8 mouse cellular contexts compared by ENCODE assay signal in genomic region chr12:85598611-85599477, GRCm38 (mm10). TPM values are rescaled to one million over a fixed set of nuclear protein-coding genes. Genes with fewer than 3 reads are reported as not detected.
DNase-seq lines count a peak whose midpoint lies in the region; ATAC-seq lines count a peak whose summit lies in the region.

Gene Jdp2 (plus strand): TSS chr12:85599027.

- peak within 1 kb of the TSS; percentile 76 for H3K4me3 ChIP-seq in intestine, embryonic 16.5 days (ENCODE audit: low read length)
- H3K4me3 ChIP-seq in limb, embryonic 10.5 days = peak within 1 kb of the TSS; percentile 77
- H3K4me3 ChIP-seq in midbrain, embryonic 12.5 days = peak within 1 kb of the TSS; percentile 87

- ATAC-seq in intestine, embryonic 16.5 days = peak; percentile 89
- peak; percentile 92 for ATAC-seq in midbrain, embryonic 12.5 days (ENCODE audit: low FRiP score, low read depth)

- WGBS in intestine, embryonic 16.5 days = under 1% methylated on average over 76 of the region's 90 CpGs
- under 1% methylated on average over 89 of the region's 90 CpGs for WGBS in limb, embryonic 10.5 days
- WGBS in midbrain, embryonic 12.5 days = under 1% methylated on average over 77 of the region's 90 CpGs

- H3K36me3 ChIP-seq in intestine, embryonic 16.5 days (ENCODE audit: control insufficient read depth, insufficient read depth, low read length) = no peaks in the 10 kb centered on the region
- no peaks in the 10 kb centered on the region for H3K36me3 ChIP-seq in limb, embryonic 10.5 days
- no peaks in the 10 kb centered on the region for H3K36me3 ChIP-seq in midbrain, embryonic 12.5 days

- peaks cover 35% of the 10 kb centered on the region for H3K4me1 ChIP-seq in intestine, embryonic 16.5 days (ENCODE audit: control insufficient read depth, insufficient read depth, low read length)
- H3K4me1 ChIP-seq in limb, embryonic 10.5 days = peaks cover 24% of the 10 kb centered on the region
- peaks cover 18% of the 10 kb centered on the region for H3K4me1 ChIP-seq in midbrain, embryonic 12.5 days

- no peaks in the 10 kb centered on the region for H3K27me3 ChIP-seq in intestine, embryonic 16.5 days (replicated peaks; ENCODE audit: control insufficient read depth, insufficient read depth, low read length)
- peaks cover 75% of the 10 kb centered on the region for H3K27me3 ChIP-seq in limb, embryonic 10.5 days (ENCODE audit: low read depth, poor library complexity, severe bottlenecking)
- peaks cover 44% of the 10 kb centered on the region for H3K27me3 ChIP-seq in midbrain, embryonic 12.5 days

- peak within 1 kb of the TSS; percentile 89 for H3K4me2 ChIP-seq in intestine, embryonic 16.5 days (ENCODE audit: low read depth, low read length)
- H3K4me2 ChIP-seq in midbrain, embryonic 12.5 days (replicated peaks) = peak within 1 kb of the TSS; percentile 94

- peak; percentile 90 to 94 for DNase-seq in adrenal gland, adult 18-20 months (ENCODE audit: low spot score in 2 of 2)
- DNase-seq in embryo, embryonic 11.5 days (ENCODE audit: low read depth, low spot score) = peak; percentile 49
- DNase-seq in gastrocnemius, postnatal 4 days (ENCODE audit: low spot score in 2 of 2) = peak; percentile 91 to 95
- peak; percentile 74 for DNase-seq in limb, embryonic 10.5 days (ENCODE audit: low spot score)
- peak; percentile 78 for DNase-seq in right cerebral cortex, postnatal 4 days
- DNase-seq in yolk sac, embryonic 10.5 days (ENCODE audit: low spot score) = peak; percentile 93

- H3K9ac ChIP-seq in intestine, embryonic 16.5 days (ENCODE audit: low read depth, low read length) = peak within 1 kb of the TSS; percentile 88
- peak within 1 kb of the TSS; percentile 88 for H3K9ac ChIP-seq in midbrain, embryonic 12.5 days (replicated peaks)

- H3K9me3 ChIP-seq in intestine, embryonic 16.5 days (ENCODE audit: control insufficient read depth, low read length) = no peaks in the 10 kb centered on the region
- H3K9me3 ChIP-seq in limb, embryonic 10.5 days (replicated peaks) = no peaks in the 10 kb centered on the region
- no peaks in the 10 kb centered on the region for H3K9me3 ChIP-seq in midbrain, embryonic 12.5 days

- peak within 1 kb of the TSS; percentile 85 for H3K27ac ChIP-seq in intestine, embryonic 16.5 days (ENCODE audit: low read length)
- H3K27ac ChIP-seq in limb, embryonic 10.5 days = peak within 1 kb of the TSS; percentile 84
- peak within 1 kb of the TSS; percentile 83 for H3K27ac ChIP-seq in midbrain, embryonic 12.5 days (replicated peaks)

RNA-seq across cellular contexts. Expression of gene Jdp2, which starts in this region (rescaled TPM):
- total RNA-seq in adrenal gland, adult 18-20 months (2021) = 10 to 100 TPM; 18.4 to 23.4 TPM
- 10 to 100 TPM; 19.3 to 21.5 TPM for total RNA-seq in gastrocnemius, postnatal 4 days (2021)
- 0.26 and 0.27 TPM in 2 replicates for polyA plus RNA-seq in intestine, embryonic 16.5 days (2015; fragmentation: Nextera tagmentation; extraction: Ambion mirVana)
- polyA plus RNA-seq in limb, embryonic 10.5 days (2016; fragmentation: Nextera tagmentation; extraction: Ambion mirVana) = not detected in 2 replicates
- 0.54 and 0.92 TPM in 2 replicates for polyA plus RNA-seq in midbrain, embryonic 12.5 days (2016; fragmentation: Nextera tagmentation; extraction: Ambion mirVana)

Comparison
In these comparisons a context has a peak if more than half of its experiments do, and no peak if none do; other contexts are left out.
1. Peak in every context shown above with its lines: DNase-seq, ATAC-seq, H3K4me3 ChIP-seq and H3K27ac ChIP-seq.
2. Peak in ATAC-seq, H3K4me3 ChIP-seq, H3K27ac ChIP-seq, H3K9ac ChIP-seq and H3K4me2 ChIP-seq in intestine, embryonic 16.5 days; RNA of the gene not detected or under 1 TPM.
3. Peak in DNase-seq, H3K4me3 ChIP-seq and H3K27ac ChIP-seq in limb, embryonic 10.5 days; RNA of the gene not detected or under 1 TPM.
4. Peak in ATAC-seq, H3K4me3 ChIP-seq, H3K27ac ChIP-seq, H3K9ac ChIP-seq and H3K4me2 ChIP-seq in midbrain, embryonic 12.5 days; RNA of the gene not detected or under 1 TPM.